Mouse (Mus musculus) forebrain, embryonic 11.5 days (tissue): ENCODE results near the gene Nfkb1. TPM values are rescaled to one million over a fixed set of nuclear protein-coding genes. Genes with fewer than 3 reads are reported as not detected.

ENCODE experiments used
- ATAC-seq: fragments of 200-750 bp; cut with Nextera tagmentation; replicated peaks from 2 replicates; pipeline ENCODE4 v1.8.0; 2017; ENCODE audit warnings: moderate TSS enrichment; ENCODE audit not compliant: low FRiP score
- DNase-seq: peaks from one replicate; pipeline ENCODE4 v3.0.0-alpha.2; 2017; ENCODE audit warnings: low spot score
- H3K27ac ChIP-seq: fragments of 300-500 bp; sonication (generic); 2 replicates; pipeline ENCODE4 v1.5.1; 2014; ENCODE audit warnings: low read depth, low read length
- H3K27me3 ChIP-seq: fragments of 300-500 bp; sonication (generic); 2 replicates; pipeline ENCODE4 v1.6.1; 2014; ENCODE audit warnings: mild to moderate bottlenecking, low read length, mixed read lengths; ENCODE audit not compliant: control insufficient read depth, insufficient read depth
- H3K36me3 ChIP-seq: fragments of 300-500 bp; sonication (generic); 2 replicates; pipeline ENCODE4 v1.6.1; 2014; ENCODE audit warnings: mild to moderate bottlenecking, low read length, moderate library complexity, mixed read lengths; ENCODE audit not compliant: control insufficient read depth, insufficient read depth
- H3K4me1 ChIP-seq: fragments of 300-500 bp; sonication (generic); replicated peaks from 2 replicates; pipeline ENCODE4 v1.6.1; 2014; ENCODE audit warnings: low read length, mixed read lengths; ENCODE audit not compliant: control insufficient read depth, insufficient read depth
- H3K4me2 ChIP-seq: fragments of 300-500 bp; sonication (generic); 2 replicates; pipeline ENCODE4 v1.6.1; 2014; ENCODE audit warnings: low read depth, mild to moderate bottlenecking, low read length, moderate library complexity, mixed read lengths; ENCODE audit not compliant: severe bottlenecking
- H3K4me3 ChIP-seq: fragments of 300-500 bp; sonication (generic); 2 replicates; pipeline ENCODE4 v1.5.1; 2014; ENCODE audit warnings: low read depth, low read length
- H3K9ac ChIP-seq: fragments of 300-500 bp; sonication (generic); 2 replicates; pipeline ENCODE4 v1.6.1; 2014; ENCODE audit warnings: low read length
- H3K9me3 ChIP-seq: fragments of 300-500 bp; sonication (generic); 2 replicates; pipeline ENCODE4 v1.6.1; 2016; ENCODE audit warnings: low read length, mixed read lengths; ENCODE audit not compliant: control insufficient read depth
- WGBS: fragments of 180-500 bp; shearing (Covaris S2); extraction: QIAGEN DNeasy Blood & Tissue Kit; methylation state at CpG from one replicate; pipeline ENCODE4 v1.1.7; 2014; 5-methylcytosine and 5-hydroxymethylcytosine counted together
- polyA plus RNA-seq: library from polyadenylated mRNA; unstranded; fragments of >200 nt; fragmentation: Nextera tagmentation; extraction: Ambion mirVana; gene quantifications from 2 replicates; pipeline ENCODE4 v1.2.1, GENCODE M21; 2014

Gene Nfkb1
- polyA plus RNA-seq, 1 experiment from 2014 or later: 14.5 TPM

GRCm38 (mm10) chr3:135605474-135605873 lies 85.9 kb downstream of the Nfkb1 start:
- ATAC-seq: no peak
- Histone ChIP-seq H3K36me3 (no peaks in the 10 kb centered on the region), H3K27ac (no peak overlapping the region), H3K4me3 (no peak overlapping the region), H3K27me3 (no peaks in the 10 kb centered on the region), H3K4me2 (no peak overlapping the region), H3K9me3 (no peaks in the 10 kb centered on the region), H3K4me1 (no peaks in the 10 kb centered on the region), H3K9ac (no peak overlapping the region)
- no peak for DNase-seq
- 83% methylated on average over 4 of the region's 4 CpGs for WGBS

DNA sequence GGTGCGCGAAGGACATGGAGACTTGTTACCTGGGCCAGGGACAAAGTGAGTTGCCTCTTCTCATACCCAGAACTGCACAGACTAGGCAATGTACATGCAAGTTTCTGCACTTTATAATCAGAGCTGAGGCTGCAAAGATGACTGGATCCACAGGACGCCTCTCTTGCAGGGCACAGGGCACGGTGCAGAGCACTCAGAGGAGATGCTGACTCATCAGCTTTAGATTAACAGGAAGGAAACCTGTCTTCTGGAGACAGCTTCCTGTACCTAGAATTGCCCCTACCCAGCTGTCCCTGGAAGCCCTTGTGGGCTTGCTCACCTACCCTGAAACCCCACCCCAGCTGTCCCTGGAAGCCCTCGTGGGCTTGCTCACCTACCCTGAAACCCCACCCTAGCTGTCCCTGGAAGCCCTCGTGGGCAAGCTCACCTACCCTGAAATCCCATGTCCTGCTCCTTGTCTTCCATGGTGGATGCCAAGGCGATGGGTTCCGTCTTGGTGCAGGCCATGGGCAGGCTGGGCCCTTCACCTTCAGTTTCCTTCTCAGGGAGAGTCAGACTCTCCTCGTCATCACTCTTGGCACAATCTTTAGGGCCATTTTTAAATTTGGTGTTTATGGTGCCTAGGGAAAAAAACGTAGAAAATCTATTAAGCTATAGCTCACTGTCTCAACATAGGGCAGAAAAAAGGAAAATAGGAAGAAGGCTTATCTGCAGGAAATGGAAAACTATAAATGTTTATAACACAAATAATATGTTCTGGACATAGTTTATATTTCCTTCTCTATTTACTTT lies 86.5 kb downstream of the Nfkb1 start:
- ATAC-seq (no peak), DNase-seq (no peak)
- H3K27me3 ChIP-seq: no peaks in the 10 kb centered on the region
- H3K27ac ChIP-seq: no peak overlapping the region
- no peak overlapping the region for H3K9ac ChIP-seq
- H3K36me3 ChIP-seq: no peaks in the 10 kb centered on the region
- H3K4me2 ChIP-seq: no peak overlapping the region
- 92% methylated on average over 10 of the region's 10 CpGs for WGBS
- no peaks in the 10 kb centered on the region for H3K4me1 ChIP-seq
- H3K4me3 ChIP-seq: no peak overlapping the region
- no peaks in the 10 kb centered on the region for H3K9me3 ChIP-seq

GRCm38 (mm10) chr3:135602731-135603130 lies 88.6 kb downstream of the Nfkb1 start:
- Histone ChIP-seq H3K9ac (no peak overlapping the region), H3K4me3 (no peak overlapping the region), H3K4me1 (no peaks in the 10 kb centered on the region), H3K27me3 (no peaks in the 10 kb centered on the region), H3K9me3 (no peaks in the 10 kb centered on the region), H3K27ac (no peak overlapping the region), H3K36me3 (no peaks in the 10 kb centered on the region), H3K4me2 (no peak overlapping the region)
- ATAC-seq (no peak), DNase-seq (no peak)
- 80% methylated on average over 10 of the region's 10 CpGs for WGBS

- H3K9me3 ChIP-seq: no peaks in the 10 kb centered on the region
- H3K27me3 ChIP-seq: no peaks in the 10 kb centered on the region
- ATAC-seq (no peak), DNase-seq (no peak)
- 85% methylated on average over 3 of the region's 3 CpGs for WGBS
- H3K36me3 ChIP-seq: no peaks in the 10 kb centered on the region
- H3K4me3 ChIP-seq: no peak overlapping the region
- no peak overlapping the region for H3K27ac ChIP-seq
- no peak overlapping the region for H3K4me2 ChIP-seq
- H3K9ac ChIP-seq: no peak overlapping the region
- no peaks in the 10 kb centered on the region for H3K4me1 ChIP-seq
Measured at GRCm38 (mm10) chr3:135598355-135598754, 93.0 kb downstream of the Nfkb1 start.

- H3K36me3 ChIP-seq: no peaks in the 10 kb centered on the region
- H3K4me2 ChIP-seq: no peak overlapping the region
- no peak overlapping the region for H3K9ac ChIP-seq
- ATAC-seq (no peak), DNase-seq (no peak)
- no peak overlapping the region for H3K4me3 ChIP-seq
- H3K4me1 ChIP-seq: no peaks in the 10 kb centered on the region
- 45% methylated on average over 4 of the region's 4 CpGs for WGBS
- H3K27me3 ChIP-seq: no peaks in the 10 kb centered on the region
- H3K9me3 ChIP-seq: no peaks in the 10 kb centered on the region
- H3K27ac ChIP-seq: no peak overlapping the region
Measured at GRCm38 (mm10) chr3:135597014-135597413, 94.3 kb downstream of the Nfkb1 start.

DNA sequence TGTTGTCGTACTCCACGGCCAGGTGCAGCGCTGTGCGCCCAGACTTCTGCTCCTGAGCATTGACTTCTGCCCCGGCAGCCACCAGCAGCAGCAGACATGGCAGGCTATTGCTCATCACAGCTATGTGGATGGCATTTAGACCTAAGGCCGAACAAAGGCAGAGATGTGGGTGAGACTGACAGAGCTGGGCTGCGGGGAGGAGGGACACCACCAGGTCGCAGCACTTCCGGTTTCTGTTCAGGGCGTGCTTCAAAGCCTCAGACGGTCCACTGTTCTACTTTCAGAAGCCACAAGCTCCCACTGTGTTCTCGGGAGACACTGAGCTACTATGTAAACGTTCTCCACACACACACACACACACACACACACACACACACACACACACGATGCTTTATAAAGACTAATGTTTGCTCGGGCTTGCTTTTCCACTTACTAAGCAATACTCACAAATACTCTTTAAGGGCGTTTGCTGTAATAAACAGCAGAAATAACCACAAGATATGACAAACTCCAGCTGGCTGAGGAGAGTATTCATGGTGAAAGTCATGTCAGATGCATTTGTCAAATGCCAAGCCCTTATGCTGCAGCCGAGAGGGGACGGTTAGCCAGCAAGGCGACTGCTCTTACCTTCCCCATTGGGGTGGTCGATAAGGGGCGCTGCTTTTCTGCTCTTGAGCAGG lies 97.0 kb downstream of the Nfkb1 start:
- no peak overlapping the region for H3K9ac ChIP-seq
- 87% methylated on average over 21 of the region's 21 CpGs for WGBS
- no peaks in the 10 kb centered on the region for H3K36me3 ChIP-seq
- no peaks in the 10 kb centered on the region for H3K4me1 ChIP-seq
- no peak overlapping the region for H3K27ac ChIP-seq
- no peaks in the 10 kb centered on the region for H3K9me3 ChIP-seq
- no peak overlapping the region for H3K4me3 ChIP-seq
- DNase-seq: no peak
- H3K27me3 ChIP-seq: no peaks in the 10 kb centered on the region
- no peak for ATAC-seq
- H3K4me2 ChIP-seq: no peak overlapping the region

GRCm38 (mm10) chr3:135592011-135592410 lies 99.3 kb downstream of the Nfkb1 start:
- H3K4me2 ChIP-seq: no peak overlapping the region
- no peaks in the 10 kb centered on the region for H3K9me3 ChIP-seq
- H3K36me3 ChIP-seq: no peaks in the 10 kb centered on the region; the same call in 1 of the 2 replicates
- no peaks in the 10 kb centered on the region for H3K27me3 ChIP-seq
- no peak overlapping the region for H3K4me3 ChIP-seq
- ATAC-seq (no peak), DNase-seq (no peak)
- no peak overlapping the region for H3K9ac ChIP-seq
- no peaks in the 10 kb centered on the region for H3K4me1 ChIP-seq
- WGBS: 94% methylated on average over 4 of the region's 4 CpGs
- no peak overlapping the region for H3K27ac ChIP-seq

- H3K27me3 ChIP-seq: no peaks in the 10 kb centered on the region
- DNase-seq (no peak), ATAC-seq (no peak)
- no peak overlapping the region for H3K27ac ChIP-seq
- H3K4me2 ChIP-seq: no peak overlapping the region
- no peak overlapping the region for H3K9ac ChIP-seq
- H3K36me3 ChIP-seq: no peaks in the 10 kb centered on the region; the same call in 1 of the 2 replicates
- no peaks in the 10 kb centered on the region for H3K4me1 ChIP-seq
- H3K4me3 ChIP-seq: no peak overlapping the region
- H3K9me3 ChIP-seq: no peaks in the 10 kb centered on the region
- 80% methylated on average over 5 of the region's 5 CpGs for WGBS
Measured at GRCm38 (mm10) chr3:135591376-135591775, 100.0 kb downstream of the Nfkb1 start.
